Mouse (Mus musculus) embryonic facial prominence, embryonic 10.5 days (tissue): Measurements from ENCODE around the gene Ehmt2. TPM values are rescaled to one million over a fixed set of nuclear protein-coding genes. Genes with fewer than 3 reads are reported as not detected.

ENCODE experiments used
- DNase-seq: peaks from one replicate; pipeline ENCODE4 v3.0.0-alpha.2; 2017; ENCODE audit warnings: low spot score
- H3K27ac ChIP-seq: fragments of 300-500 bp; sonication (generic); replicated peaks from 2 replicates; pipeline ENCODE4 v1.5.1; 2016; ENCODE audit warnings: mild to moderate bottlenecking
- H3K27me3 ChIP-seq: fragments of 300-500 bp; sonication (generic); replicated peaks from 2 replicates; pipeline ENCODE4 v1.6.1; 2016; ENCODE audit warnings: low read depth, mild to moderate bottlenecking; ENCODE audit not compliant: poor library complexity, severe bottlenecking
- H3K36me3 ChIP-seq: fragments of 300-500 bp; sonication (generic); replicated peaks from 2 replicates; pipeline ENCODE4 v1.6.1; 2016; ENCODE audit warnings: mild to moderate bottlenecking, moderate library complexity
- H3K4me1 ChIP-seq: fragments of 300-500 bp; sonication (generic); 2 replicates; pipeline ENCODE4 v1.6.1; 2016
- H3K4me3 ChIP-seq: fragments of 300-500 bp; sonication (generic); 2 replicates; pipeline ENCODE4 v1.5.1; 2016; ENCODE audit warnings: mild to moderate bottlenecking, moderate library complexity
- H3K9me3 ChIP-seq: fragments of 300-500 bp; sonication (generic); 2 replicates; pipeline ENCODE4 v1.6.1; 2016; ENCODE audit warnings: mild to moderate bottlenecking
- WGBS: fragments of 180-500 bp; shearing (Covaris S2); methylation state at CpG from one replicate; pipeline ENCODE4 v1.1.7; 2016; 5-methylcytosine and 5-hydroxymethylcytosine counted together
- polyA plus RNA-seq: library from polyadenylated mRNA; unstranded; fragments of >200 nt; fragmentation: Nextera tagmentation; extraction: Ambion mirVana; gene quantifications from 2 replicates; pipeline ENCODE4 v1.2.1, GENCODE M21; 2016

Ehmt2 gene
- polyA plus RNA-seq, 1 experiment from 2014 or later, result 96.5 TPM

- DNase-seq, result no peak
- H3K4me3 ChIP-seq, result no peak overlapping the region
- no peak overlapping the region for H3K27ac ChIP-seq
- no peaks in the 10 kb centered on the region for H3K27me3 ChIP-seq
- no peaks in the 10 kb centered on the region for H3K36me3 ChIP-seq
- H3K9me3 ChIP-seq, result no peaks in the 10 kb centered on the region
- 93% methylated on average over 6 of the region's 6 CpGs for WGBS
- peaks cover 3% of the 10 kb centered on the region for H3K4me1 ChIP-seq
These were observed 23.9 kb upstream of the Ehmt2 start for GRCm38 (mm10) chr17:34874321-34874720.

GRCm38 (mm10) chr17:34879336-34879879 is 18.9 kb upstream of the Ehmt2 start, which contains the start of gene Zbtb12:
Gene Zbtb12, plus strand, starts transcription at chr17:34879483.
- 54% methylated on average over 11 of the region's 11 CpGs for WGBS
- DNase-seq, result peak; percentile 32
- no peaks in the 10 kb centered on the region for H3K9me3 ChIP-seq
- peaks cover 34% of the 10 kb centered on the region for H3K27me3 ChIP-seq
- peak within 1 kb of the TSS; percentile 54 for H3K27ac ChIP-seq
- peaks cover 27% of the 10 kb centered on the region for H3K4me1 ChIP-seq
- no peak within 1 kb of the TSS for H3K4me3 ChIP-seq
- H3K36me3 ChIP-seq, result no peaks in the 10 kb centered on the region

DNA sequence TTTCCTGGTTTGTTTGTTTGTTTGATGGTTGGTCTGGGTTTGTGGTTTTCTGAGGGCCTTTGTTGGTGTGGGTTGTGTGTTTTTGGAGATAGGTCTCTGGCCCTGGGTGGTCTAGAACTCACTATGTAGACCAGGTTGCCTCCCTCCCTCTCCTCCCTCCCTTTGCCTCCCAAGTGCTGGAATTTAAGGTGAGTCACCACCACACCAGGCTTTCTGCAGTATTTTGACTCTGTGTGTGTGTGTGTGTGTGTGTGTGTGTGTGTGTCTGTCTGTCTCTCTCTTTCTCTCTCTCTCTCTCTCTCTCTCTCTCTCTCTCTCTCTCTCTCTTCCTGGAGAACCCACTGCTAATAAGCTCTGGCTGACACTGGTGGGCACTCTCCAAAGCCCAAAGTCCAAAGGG is 17.1 kb upstream of the Ehmt2 start:
- H3K4me3 ChIP-seq, result no peak overlapping the region
- H3K9me3 ChIP-seq, result no peaks in the 10 kb centered on the region
- DNase-seq, result no peak
- H3K27me3 ChIP-seq, result peaks cover 38% of the 10 kb centered on the region
- H3K4me1 ChIP-seq, result peaks cover 27% of the 10 kb centered on the region
- H3K36me3 ChIP-seq, result no peaks in the 10 kb centered on the region
- no peak overlapping the region for H3K27ac ChIP-seq

GRCm38 (mm10) chr17:34881683-34882310 is 16.5 kb upstream of the Ehmt2 start, which contains the start of gene Gm20547:
Gene Gm20547, minus strand, starts transcription at chr17:34882042.
- Histone ChIP-seq H3K4me3 (peak within 1 kb of the TSS; percentile 31), H3K27ac (0 out of 2 replicates have a peak within 1 kb of the TSS, but pooled peaks have one; percentile 7), H3K4me1 (peaks cover 27% of the 10 kb centered on the region), H3K9me3 (no peaks in the 10 kb centered on the region), H3K36me3 (no peaks in the 10 kb centered on the region), H3K27me3 (peaks cover 38% of the 10 kb centered on the region)
- no peak for DNase-seq
- WGBS, result 6% methylated on average over 15 of the region's 15 CpGs

GRCm38 (mm10) chr17:34883332-34883731 is 14.9 kb upstream of the Ehmt2 start:
- H3K36me3 ChIP-seq, result no peaks in the 10 kb centered on the region
- no peak overlapping the region for H3K27ac ChIP-seq
- WGBS, result 64% methylated on average over 3 of the region's 3 CpGs
- peaks cover 38% of the 10 kb centered on the region for H3K27me3 ChIP-seq
- no peak for DNase-seq
- H3K4me3 ChIP-seq, result no peak overlapping the region
- peaks cover 27% of the 10 kb centered on the region for H3K4me1 ChIP-seq
- no peaks in the 10 kb centered on the region for H3K9me3 ChIP-seq

DNA sequence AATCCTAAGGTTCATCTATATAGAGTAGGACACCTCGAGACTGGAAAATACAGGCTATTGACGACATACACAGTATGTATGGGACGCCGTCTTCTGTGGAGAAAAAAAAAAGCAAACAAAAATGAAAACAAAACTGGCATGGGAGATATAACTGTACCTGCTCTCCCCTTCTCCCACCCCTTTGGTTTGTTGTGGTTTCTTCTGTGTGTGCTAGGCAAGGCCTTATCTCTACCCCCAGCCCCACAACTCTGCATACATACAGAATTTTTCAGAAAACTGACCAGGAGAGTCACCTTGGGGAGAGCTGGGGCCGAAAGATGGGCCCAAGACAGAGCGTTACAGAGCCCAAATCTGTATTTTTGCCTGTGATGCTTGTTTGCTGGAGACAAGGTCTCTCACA is 13.6 kb upstream of the Ehmt2 start:
- Histone ChIP-seq H3K27ac (no peak overlapping the region), H3K27me3 (peaks cover 36% of the 10 kb centered on the region), H3K4me1 (peaks cover 20% of the 10 kb centered on the region), H3K9me3 (no peaks in the 10 kb centered on the region), H3K4me3 (no peak overlapping the region), H3K36me3 (no peaks in the 10 kb centered on the region)
- 88% methylated on average over 6 of the region's 6 CpGs for WGBS
- no peak for DNase-seq

GRCm38 (mm10) chr17:34885615-34886014 is 12.7 kb upstream of the Ehmt2 start:
- H3K36me3 ChIP-seq, result no peaks in the 10 kb centered on the region
- H3K4me1 ChIP-seq, result peaks cover 17% of the 10 kb centered on the region
- peaks cover 31% of the 10 kb centered on the region for H3K27me3 ChIP-seq
- H3K4me3 ChIP-seq, result no peak overlapping the region
- WGBS, result 86% methylated on average over 3 of the region's 3 CpGs
- H3K27ac ChIP-seq, result no peak overlapping the region
- DNase-seq, result no peak
- no peaks in the 10 kb centered on the region for H3K9me3 ChIP-seq

DNA sequence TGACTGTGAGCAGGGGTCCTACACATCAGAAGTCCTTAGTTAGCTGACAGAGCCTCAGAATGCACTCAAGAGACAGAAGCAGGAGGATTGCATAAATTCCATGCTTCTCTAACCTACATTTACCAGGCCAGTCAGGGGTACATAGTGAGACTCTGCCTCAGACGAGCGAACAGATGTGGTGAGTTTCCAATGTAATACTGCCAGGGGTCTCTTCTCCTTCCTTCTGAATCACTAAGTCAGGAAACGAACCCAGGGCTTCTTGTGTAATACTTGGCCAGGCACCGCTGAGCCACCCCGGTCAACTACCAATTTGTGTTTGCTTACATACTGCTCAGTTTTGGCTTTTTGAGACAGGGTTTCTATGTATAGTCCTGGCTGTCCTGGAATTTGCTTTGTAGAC is 10.3 kb upstream of the Ehmt2 start:
- Histone ChIP-seq H3K36me3 (no peaks in the 10 kb centered on the region), H3K4me1 (peaks cover 8% of the 10 kb centered on the region), H3K9me3 (no peaks in the 10 kb centered on the region), H3K27me3 (peaks cover 12% of the 10 kb centered on the region), H3K4me3 (no peak overlapping the region), H3K27ac (no peak overlapping the region)
- 90% methylated on average over 5 of the region's 5 CpGs for WGBS
- DNase-seq, result no peak

GRCm38 (mm10) chr17:34890074-34890743 is 8.1 kb upstream of the Ehmt2 start:
- H3K27me3 ChIP-seq, result no peaks in the 10 kb centered on the region
- no peaks in the 10 kb centered on the region for H3K36me3 ChIP-seq
- H3K9me3 ChIP-seq, result no peaks in the 10 kb centered on the region
- H3K4me3 ChIP-seq, result no peak overlapping the region
- no peak for DNase-seq
- no peak overlapping the region for H3K27ac ChIP-seq
- WGBS, result 86% methylated on average over 12 of the region's 12 CpGs
- peaks cover 15% of the 10 kb centered on the region for H3K4me1 ChIP-seq

GRCm38 (mm10) chr17:34891377-34891776 is 6.9 kb upstream of the Ehmt2 start:
- no peak overlapping the region for H3K27ac ChIP-seq
- peaks cover 27% of the 10 kb centered on the region for H3K4me1 ChIP-seq
- H3K27me3 ChIP-seq, result no peaks in the 10 kb centered on the region
- peaks cover 3% of the 10 kb centered on the region; the same call in 1 of the 2 replicates for H3K9me3 ChIP-seq
- 90% methylated on average over 2 of the region's 2 CpGs for WGBS
- no peak overlapping the region for H3K4me3 ChIP-seq
- H3K36me3 ChIP-seq, result peaks cover 11% of the 10 kb centered on the region
- no peak for DNase-seq

DNA sequence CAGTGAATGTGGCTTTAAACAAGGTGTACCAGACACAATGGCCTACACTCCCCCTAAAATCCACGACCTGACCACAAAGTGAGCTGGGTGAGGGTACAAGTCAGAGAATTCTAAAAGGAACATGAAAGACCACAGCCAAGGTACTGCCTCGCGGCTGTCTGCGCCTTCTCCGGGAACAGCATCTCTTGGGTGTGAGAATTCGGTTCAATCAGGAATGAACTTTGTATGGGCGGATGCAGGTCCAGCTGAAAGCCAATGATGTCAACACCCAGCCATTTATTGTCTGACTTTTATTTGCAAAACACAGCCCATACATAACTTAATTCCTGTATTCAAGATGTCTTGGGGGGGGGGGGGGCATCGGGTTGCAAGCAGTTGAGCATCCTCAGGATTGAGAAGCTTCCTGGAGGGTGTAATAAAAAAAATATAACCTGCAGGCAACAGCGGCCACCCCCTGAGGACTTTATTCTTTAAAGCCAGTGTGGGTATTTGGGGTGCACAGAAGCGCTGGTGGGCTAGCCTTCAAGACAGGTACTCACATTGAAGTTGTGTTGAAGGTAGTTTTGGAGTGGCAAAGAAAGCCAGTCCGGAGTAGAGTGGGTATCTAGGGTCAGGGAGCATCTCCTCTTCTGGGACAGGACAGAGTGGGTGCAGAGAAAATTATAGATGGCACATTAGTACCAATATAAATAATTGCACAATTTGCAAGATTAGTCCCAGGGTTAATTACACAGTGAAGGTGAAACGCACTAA is 5.0 kb upstream of the Ehmt2 start:
- Histone ChIP-seq H3K27me3 (no peaks in the 10 kb centered on the region), H3K4me1 (peaks cover 44% of the 10 kb centered on the region), H3K9me3 (peaks cover 4% of the 10 kb centered on the region; the same call in 1 of the 2 replicates), H3K36me3 (peaks cover 18% of the 10 kb centered on the region), H3K27ac (peak overlapping the region; percentile 99), H3K4me3 (peak overlapping the region; percentile 99)
- WGBS, result 70% methylated on average over 12 of the region's 12 CpGs
- no peak for DNase-seq

DNA sequence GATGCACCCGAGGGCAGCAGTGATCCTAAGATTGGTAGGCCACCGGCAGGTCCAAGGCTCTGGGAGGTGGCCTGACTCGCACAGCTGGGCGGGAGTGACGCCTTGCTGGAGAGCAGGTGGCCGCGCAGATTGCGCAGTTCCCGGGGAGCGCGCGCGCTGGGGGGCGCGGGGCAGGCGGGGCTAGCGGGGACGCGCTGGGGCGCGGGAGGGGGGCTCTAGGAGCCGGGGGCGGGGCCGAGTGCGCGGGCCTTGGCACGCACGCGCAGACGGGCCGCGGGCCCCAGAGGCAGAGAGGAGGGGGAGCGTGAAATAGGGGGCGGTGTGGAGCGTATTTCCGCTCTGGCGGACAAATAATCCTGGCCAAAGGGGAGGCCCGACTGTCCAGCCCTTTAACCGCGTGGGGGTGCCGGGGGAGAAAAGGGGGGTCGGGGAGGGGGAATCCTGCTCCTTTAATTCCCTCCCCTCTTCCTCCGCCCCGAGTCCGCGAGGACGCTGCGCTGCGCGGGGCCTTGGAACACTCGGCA is 4.1 kb upstream of the Ehmt2 start:
- H3K27ac ChIP-seq, result peak overlapping the region; percentile 99
- no peaks in the 10 kb centered on the region for H3K27me3 ChIP-seq
- peak; percentile 98 for DNase-seq
- H3K4me3 ChIP-seq, result peak overlapping the region; percentile 99
- H3K4me1 ChIP-seq, result peaks cover 46% of the 10 kb centered on the region
- H3K36me3 ChIP-seq, result peaks cover 18% of the 10 kb centered on the region
- H3K9me3 ChIP-seq, result peaks cover 4% of the 10 kb centered on the region; the same call in 1 of the 2 replicates
- under 1% methylated on average over 46 of the region's 51 CpGs for WGBS
